Mouse (Mus musculus) ES-E14 (cell line): Measurements from ENCODE around the gene Jag1.

Experiments
- CHD2 ChIP-seq: IDR thresholded peaks from 2 replicates; pipeline ENCODE4 v1.6.1; 2014; ENCODE audit warnings: mild to moderate bottlenecking, low read depth, low read length, inconsistent platforms
- HCFC1 ChIP-seq: IDR thresholded peaks from 2 replicates; pipeline ENCODE4 v1.6.1; 2012; ENCODE audit warnings: low read length, inconsistent platforms, borderline replicate concordance; ENCODE audit not compliant: insufficient read depth
- ZC3H11A ChIP-seq: IDR thresholded peaks from 2 replicates; pipeline ENCODE4 v1.6.1; 2012; ENCODE audit warnings: low read depth, mild to moderate bottlenecking, inconsistent platforms, low read length, borderline replicate concordance
- ZNF384 ChIP-seq: IDR thresholded peaks from 2 replicates; pipeline ENCODE4 v1.6.1; 2012; ENCODE audit warnings: low read depth, low read length, inconsistent platforms

GRCm38 (mm10) chr2:137107946-137108345 is 8.5 kb downstream of the Jag1 start:
- TF ChIP-seq CHD2 (no peak), ZNF384 (no peak), HCFC1 (no peak), ZC3H11A (no peak)
